Mouse (Mus musculus) heart, adult 8-10 months (tissue): ENCODE data around the gene Chd4. TPM values are rescaled to one million over a fixed set of nuclear protein-coding genes. Genes with fewer than 3 reads are reported as not detected.
A peak's percentile ranks its signal among the peaks of the same experiment; 100 is the strongest.
"Not testable (repeated sequence)": the region's sequence is repeated elsewhere in the genome, so short reads cannot be mapped to it uniquely, and the experiment has no call there.

Experiments
- DNase-seq: peaks from one replicate; pipeline ENCODE4 v3.0.0; 2022; ENCODE audit warnings: low spot score
- total RNA-seq, 4 experiments: library from RNA; stranded (reverse); gene quantifications; 2 replicates each; pipeline ENCODE4 v1.2.4; 2022

The Chd4 gene
- total RNA-seq, 4 experiments from 2014 or later = 100 to 126 (median 113) TPM

GRCm38 (mm10) chr6:125160558-125160853 is 64.7 kb downstream of the Chd4 start:
- no peak for DNase-seq

GRCm38 (mm10) chr6:125160854-125161760 is 65.3 kb downstream of the Chd4 start:
- peak; percentile 85 for DNase-seq

GRCm38 (mm10) chr6:125161971-125162370 is 66.2 kb downstream of the Chd4 start:
- DNase-seq = not testable (repeated sequence)

- not testable (repeated sequence) for DNase-seq
Observed at GRCm38 (mm10) chr6:125162615-125163305, 67.0 kb downstream of the Chd4 start.

GRCm38 (mm10) chr6:125163801-125164657 is 68.2 kb downstream of the Chd4 start:
- DNase-seq = no peak

- peak; percentile 66 for DNase-seq
Observed at GRCm38 (mm10) chr6:125164672-125165327, 69.0 kb downstream of the Chd4 start.

GRCm38 (mm10) chr6:125165328-125165891 is 69.6 kb downstream of the Chd4 start:
- peak; percentile 97 for DNase-seq

GRCm38 (mm10) chr6:125166051-125166751 is 70.4 kb downstream of the Chd4 start, which contains the start of gene Gapdh:
TSS of gene Gapdh (minus strand) at chr6:125166467.
- peak; percentile 93 for DNase-seq

- peak; percentile 72 for DNase-seq
Observed at GRCm38 (mm10) chr6:125166861-125167650, 71.3 kb downstream of the Chd4 start.

GRCm38 (mm10) chr6:125168086-125168485 is 72.3 kb downstream of the Chd4 start:
- no peak for DNase-seq

- DNase-seq = no peak
Observed at GRCm38 (mm10) chr6:125170194-125170593, 74.4 kb downstream of the Chd4 start.

- DNase-seq = no peak
Observed at GRCm38 (mm10) chr6:125172474-125172873, 76.7 kb downstream of the Chd4 start.

GRCm38 (mm10) chr6:125173256-125173655 is 77.5 kb downstream of the Chd4 start:
- no peak for DNase-seq

GRCm38 (mm10) chr6:125175469-125175868 is 79.7 kb downstream of the Chd4 start:
- no peak for DNase-seq

- no peak for DNase-seq
Observed at GRCm38 (mm10) chr6:125179601-125180000, 83.8 kb downstream of the Chd4 start.
